Mouse (Mus musculus): Measurements from ENCODE around the gene Uckl1. TPM values are rescaled to one million over a fixed set of nuclear protein-coding genes. Genes with fewer than 3 reads are reported as not detected.

Uckl1 gene
- polyA plus RNA-seq, 2 experiments: 41.2 to 130 TPM

DNA sequence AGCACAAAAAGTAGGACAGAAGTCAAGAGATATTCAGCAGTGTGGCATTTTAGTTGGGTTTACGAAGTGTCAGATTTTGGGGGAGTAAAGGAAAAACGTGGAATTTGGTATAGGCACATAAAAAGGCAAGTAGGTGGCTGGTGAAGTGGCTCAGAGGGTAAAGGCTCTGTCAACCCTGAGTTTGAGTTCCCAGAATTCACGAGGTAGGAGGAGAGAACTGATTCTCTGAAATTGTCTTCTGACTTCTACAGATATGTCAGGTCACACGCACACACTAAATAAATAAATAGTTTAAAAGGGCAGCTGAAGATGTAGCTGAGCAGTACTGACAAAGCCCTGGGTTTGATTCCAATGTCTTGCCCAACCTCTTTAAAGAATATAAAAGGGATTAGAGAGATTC lies 17.7 kb upstream of the Uckl1 start:
- no peaks in the 10 kb centered on the region for H3K9me3 ChIP-seq (ENCODE audit: control insufficient read depth, low read length)
- ATAC-seq (ENCODE audit: low FRiP score, low read depth) (no peak), DNase-seq (ENCODE audit: low spot score) (no peak)
- H3K27ac ChIP-seq (replicated peaks; ENCODE audit: low read depth, low read length): no peak overlapping the region
- WGBS: 77% methylated on average over 4 of the region's 4 CpGs
- H3K4me1 ChIP-seq (ENCODE audit: control insufficient read depth, insufficient read depth, low read length): peaks cover 17% of the 10 kb centered on the region
- peak overlapping the region; percentile 79; the same call in 1 of the 2 replicates for H3K4me2 ChIP-seq (replicated peaks; ENCODE audit: low read depth, low read length, severe bottlenecking)
- peaks cover 10% of the 10 kb centered on the region; the same call in 1 of the 2 replicates for H3K27me3 ChIP-seq (ENCODE audit: control insufficient read depth, insufficient read depth, low read length)
- no peak for TF ChIP-seq POLR2A (IDR thresholded peaks at IDR 0.05; ENCODE audit: borderline replicate concordance, extremely low read depth, insufficient read depth, insufficient read length)
- no peaks in the 10 kb centered on the region for H3K36me3 ChIP-seq (ENCODE audit: control insufficient read depth, insufficient read depth, low read length)
- no peak overlapping the region; the same call in 1 of the 2 replicates for H3K9ac ChIP-seq (ENCODE audit: low read depth, low read length, severe bottlenecking)
- peak overlapping the region; percentile 93 for H3K4me3 ChIP-seq (replicated peaks; ENCODE audit: low read length)

DNA sequence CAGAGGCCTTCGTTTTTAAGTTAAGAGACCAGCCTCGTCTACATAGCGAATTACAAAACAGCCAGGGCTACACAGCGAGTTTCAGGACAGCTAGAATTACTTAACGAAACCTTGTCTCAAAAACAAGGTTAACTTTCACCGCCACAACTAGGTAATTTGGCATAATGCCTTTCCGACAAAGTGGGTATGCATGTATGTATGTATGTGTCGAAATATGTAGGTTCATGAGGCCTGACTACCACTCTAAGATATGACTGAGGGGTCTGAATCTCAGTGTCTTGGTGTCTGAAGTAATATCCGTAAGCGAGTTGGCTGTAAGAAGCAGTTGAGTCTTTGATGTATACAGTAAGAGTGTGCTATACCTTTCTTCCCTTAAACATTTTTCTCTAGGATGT lies 17.1 kb upstream of the Uckl1 start:
- H3K27ac ChIP-seq (replicated peaks; ENCODE audit: low read depth, low read length): 0 out of 2 replicates have a peak overlapping the region, but pooled peaks have one; percentile 40
- peak overlapping the region; percentile 93 for H3K4me3 ChIP-seq (replicated peaks; ENCODE audit: low read length)
- peaks cover 17% of the 10 kb centered on the region for H3K4me1 ChIP-seq (ENCODE audit: control insufficient read depth, insufficient read depth, low read length)
- ATAC-seq (ENCODE audit: low FRiP score, low read depth) (no peak), DNase-seq (ENCODE audit: low spot score) (no peak)
- H3K9me3 ChIP-seq (ENCODE audit: control insufficient read depth, low read length): no peaks in the 10 kb centered on the region
- peak overlapping the region; percentile 85 for H3K9ac ChIP-seq (ENCODE audit: low read depth, low read length, severe bottlenecking)
- 30% methylated on average over 10 of the region's 10 CpGs for WGBS
- H3K36me3 ChIP-seq (ENCODE audit: control insufficient read depth, insufficient read depth, low read length): no peaks in the 10 kb centered on the region
- H3K4me2 ChIP-seq (replicated peaks; ENCODE audit: low read depth, low read length, severe bottlenecking): peak overlapping the region; percentile 79
- H3K27me3 ChIP-seq (ENCODE audit: control insufficient read depth, insufficient read depth, low read length): peaks cover 10% of the 10 kb centered on the region; the same call in 1 of the 2 replicates
- no peak for TF ChIP-seq POLR2A (IDR thresholded peaks at IDR 0.05; ENCODE audit: borderline replicate concordance, extremely low read depth, insufficient read depth, insufficient read length)

GRCm38 (mm10) chr2:181600828-181601750 lies 16.4 kb upstream of the Uckl1 start:
- H3K9me3 ChIP-seq (ENCODE audit: control insufficient read depth, low read length): no peaks in the 10 kb centered on the region
- under 1% methylated on average over 57 of the region's 57 CpGs for WGBS
- H3K36me3 ChIP-seq (ENCODE audit: control insufficient read depth, insufficient read depth, low read length): no peaks in the 10 kb centered on the region
- 0 out of 2 replicates have a peak, but pooled peaks have one; percentile 48 for TF ChIP-seq POLR2A (IDR thresholded peaks at IDR 0.05; ENCODE audit: borderline replicate concordance, extremely low read depth, insufficient read depth, insufficient read length)
- ATAC-seq (ENCODE audit: low FRiP score, low read depth): peak; percentile 95
- peak overlapping the region; percentile 93 for H3K4me3 ChIP-seq (replicated peaks; ENCODE audit: low read length)
- H3K27ac ChIP-seq (replicated peaks; ENCODE audit: low read depth, low read length): peak overlapping the region; percentile 71
- peak overlapping the region; percentile 79 for H3K4me2 ChIP-seq (replicated peaks; ENCODE audit: low read depth, low read length, severe bottlenecking)
- peak overlapping the region; percentile 85 for H3K9ac ChIP-seq (ENCODE audit: low read depth, low read length, severe bottlenecking)
- DNase-seq (ENCODE audit: low spot score): peak; percentile 98
- peaks cover 17% of the 10 kb centered on the region for H3K4me1 ChIP-seq (ENCODE audit: control insufficient read depth, insufficient read depth, low read length)
- H3K27me3 ChIP-seq (ENCODE audit: control insufficient read depth, insufficient read depth, low read length): peaks cover 10% of the 10 kb centered on the region; the same call in 1 of the 2 replicates

DNA sequence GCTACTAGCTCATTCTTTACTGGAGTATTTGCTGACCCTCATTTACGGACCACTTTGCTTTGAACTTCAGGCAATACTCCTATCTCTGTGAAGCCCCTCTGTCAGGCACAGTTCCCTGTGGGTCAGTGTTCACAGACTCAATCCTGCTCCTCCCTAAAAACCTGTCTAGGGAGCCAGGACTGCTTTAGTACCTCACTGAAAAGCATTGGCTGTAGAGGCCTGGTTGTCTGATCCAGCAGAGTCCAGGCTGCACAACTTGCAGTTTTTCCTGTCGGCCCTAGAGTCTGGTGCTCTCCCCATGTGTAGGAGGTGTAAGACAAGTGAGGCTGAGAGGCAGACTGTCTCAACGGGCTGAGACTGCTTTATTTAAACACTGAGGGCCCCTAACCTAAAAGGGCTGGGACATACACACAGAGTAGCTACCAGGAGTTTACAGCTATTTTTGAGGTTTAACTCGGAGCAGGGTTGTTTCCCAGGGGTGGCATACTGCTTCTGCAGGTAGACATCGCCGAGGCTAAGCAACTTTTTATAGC lies 15.6 kb upstream of the Uckl1 start:
- ATAC-seq (ENCODE audit: low FRiP score, low read depth): no peak
- H3K27me3 ChIP-seq (ENCODE audit: control insufficient read depth, insufficient read depth, low read length): peaks cover 10% of the 10 kb centered on the region; the same call in 1 of the 2 replicates
- WGBS: 61% methylated on average over 6 of the region's 6 CpGs

More for the DNA sequence above, 15.6 kb upstream of the Uckl1 start:
- H3K9me3 ChIP-seq (ENCODE audit: control insufficient read depth, low read length): no peaks in the 10 kb centered on the region
- no peak overlapping the region; the same call in 1 of the 2 replicates for H3K27ac ChIP-seq (replicated peaks; ENCODE audit: low read depth, low read length)
- peak overlapping the region; percentile 85; the same call in 1 of the 2 replicates for H3K9ac ChIP-seq (ENCODE audit: low read depth, low read length, severe bottlenecking)
- H3K36me3 ChIP-seq (ENCODE audit: control insufficient read depth, insufficient read depth, low read length): no peaks in the 10 kb centered on the region
- no peak for TF ChIP-seq POLR2A (IDR thresholded peaks at IDR 0.05; ENCODE audit: borderline replicate concordance, extremely low read depth, insufficient read depth, insufficient read length)
- H3K4me3 ChIP-seq (replicated peaks; ENCODE audit: low read length): peak overlapping the region; percentile 93
- DNase-seq (ENCODE audit: low spot score): no peak
- peaks cover 17% of the 10 kb centered on the region for H3K4me1 ChIP-seq (ENCODE audit: control insufficient read depth, insufficient read depth, low read length)
- peak overlapping the region; percentile 79 for H3K4me2 ChIP-seq (replicated peaks; ENCODE audit: low read depth, low read length, severe bottlenecking)

All from limb, embryonic 14.5 days (tissue).